ENCODE assay signal across 8 mouse cellular contexts in genomic region chr7:3329776-3330546, GRCm38 (mm10). TPM values are rescaled to one million over a fixed set of nuclear protein-coding genes. Genes with fewer than 3 reads are reported as not detected.
DNase-seq lines count a peak whose midpoint lies in the region; ATAC-seq and TF ChIP-seq lines count a peak whose summit lies in the region.

No protein-coding gene starts in this region.

- H3K27ac ChIP-seq in forebrain, postnatal 0 days (ENCODE audit: low read depth, low read length), result no peak overlapping the region
- no peak overlapping the region for H3K27ac ChIP-seq in lung, embryonic 16.5 days (ENCODE audit: low read length)

- H3K9me3 ChIP-seq in forebrain, postnatal 0 days (ENCODE audit: low read length), result no peaks in the 10 kb centered on the region
- no peaks in the 10 kb centered on the region for H3K9me3 ChIP-seq in lung, embryonic 16.5 days (ENCODE audit: control insufficient read depth, low read length)

- no peak overlapping the region for H3K4me3 ChIP-seq in forebrain, postnatal 0 days (ENCODE audit: low read depth, low read length)
- no peak overlapping the region for H3K4me3 ChIP-seq in lung, embryonic 16.5 days (ENCODE audit: low read length)

- ATAC-seq in forebrain, postnatal 0 days, result peak; percentile 30; the same call in 1 of the 2 replicates
- ATAC-seq in lung, embryonic 16.5 days (ENCODE audit: low read depth), result peak; percentile 16; the same call in 1 of the 2 replicates

- H3K4me1 ChIP-seq in forebrain, postnatal 0 days (ENCODE audit: insufficient read depth), result 0 out of 2 replicates have a peak, but pooled peaks cover 8% of the 10 kb centered on the region
- H3K4me1 ChIP-seq in lung, embryonic 16.5 days (replicated peaks; ENCODE audit: control insufficient read depth, insufficient read depth, low read length), result peaks cover 18% of the 10 kb centered on the region

- H3K27me3 ChIP-seq in forebrain, postnatal 0 days (ENCODE audit: insufficient read depth, low read length), result no peaks in the 10 kb centered on the region
- peaks cover 18% of the 10 kb centered on the region for H3K27me3 ChIP-seq in lung, embryonic 16.5 days (ENCODE audit: control insufficient read depth, insufficient read depth, low read depth, low read length)

- WGBS in forebrain, postnatal 0 days, result 21% methylated on average over 31 of the region's 31 CpGs
- WGBS in lung, embryonic 16.5 days, result 16% methylated on average over 31 of the region's 31 CpGs

- peak overlapping the region; percentile 26; the same call in 1 of the 2 replicates for H3K4me2 ChIP-seq in forebrain, postnatal 0 days (ENCODE audit: low read depth)
- peak overlapping the region; percentile 36; the same call in 1 of the 2 replicates for H3K4me2 ChIP-seq in lung, embryonic 16.5 days (ENCODE audit: low read depth, low read length)

- H3K9ac ChIP-seq in forebrain, postnatal 0 days, result no peak overlapping the region
- H3K9ac ChIP-seq in lung, embryonic 16.5 days (ENCODE audit: low read length), result no peak overlapping the region

- H3K36me3 ChIP-seq in forebrain, postnatal 0 days (ENCODE audit: insufficient read depth), result peaks cover 22% of the 10 kb centered on the region
- no peaks in the 10 kb centered on the region for H3K36me3 ChIP-seq in lung, embryonic 16.5 days (ENCODE audit: control insufficient read depth, insufficient read depth, low read length)

- DNase-seq in MEL-GATA-1-ER (ENCODE audit: extremely low read depth, low read depth), result peak; percentile 17
- DNase-seq in cerebellum, adult 18-20 months, result peak; percentile 87 to 92
- DNase-seq in forebrain, postnatal 0 days, result peak; percentile 87
- DNase-seq in heart, postnatal 4 days, result peak; percentile 84
- DNase-seq in layer of hippocampus, adult 8-10 months (ENCODE audit: low spot score in 2 of 2), result peak; percentile 73 to 85
- DNase-seq in ovary, postnatal 10 days (ENCODE audit: low spot score), result peak; percentile 45
- DNase-seq in thymus, postnatal 0 days (ENCODE audit: low spot score), result peak; percentile 46

- TF ChIP-seq CTCF in forebrain, postnatal 0 days (IDR thresholded peaks at IDR 0.05; ENCODE audit: low read depth), result peak; percentile 97

RNA-seq across cellular contexts. Expression of gene Cacng7, which starts 2.8 kb away (rescaled TPM):
- total RNA-seq in forebrain, postnatal 0 days (2014; rRNA removed), result 73.4 and 78.9 TPM in 2 replicates
- 2.3 and 2.5 TPM in 2 replicates for polyA plus RNA-seq in forebrain, postnatal 0 days (2015; fragmentation: Nextera tagmentation; extraction: Ambion mirVana)
- total RNA-seq in heart, postnatal 4 days (2021), result 1 to 10 TPM; 6.9 to 7.4 TPM
- 100 to 1,000 TPM; 131 to 139 (median 137) TPM for total RNA-seq in layer of hippocampus, adult 8-10 months (2022)
- polyA plus RNA-seq in lung, embryonic 16.5 days (2015; fragmentation: Nextera tagmentation; extraction: Ambion mirVana), result 0.24 and 0.55 TPM in 2 replicates
- 0.09 and 0.27 TPM in 2 replicates for polyA plus RNA-seq in thymus, postnatal 0 days (2015; fragmentation: Nextera tagmentation; extraction: Ambion mirVana)

RNA-seq across cellular contexts. Expression of gene Prkcg, which starts 41.0 kb away (rescaled TPM):
- 10.2 and 17.3 TPM in 2 replicates for total RNA-seq in forebrain, postnatal 0 days (2014; rRNA removed)
- polyA plus RNA-seq in forebrain, postnatal 0 days (2015; fragmentation: Nextera tagmentation; extraction: Ambion mirVana), result 12.1 and 15.1 TPM in 2 replicates
- 1 to 10 TPM; 5.7 to 8.5 TPM for total RNA-seq in heart, postnatal 4 days (2021)
- 100 to 1,000 TPM; 458 to 553 (median 501) TPM for total RNA-seq in layer of hippocampus, adult 8-10 months (2022)
- polyA plus RNA-seq in lung, embryonic 16.5 days (2015; fragmentation: Nextera tagmentation; extraction: Ambion mirVana), result 0.24 and 0.58 TPM in 2 replicates
- polyA plus RNA-seq in thymus, postnatal 0 days (2015; fragmentation: Nextera tagmentation; extraction: Ambion mirVana), result 0.59 TPM in 1 of 2 replicates, not detected in the other

RNA-seq across cellular contexts. Expression of gene Myadm, which starts 41.1 kb away (rescaled TPM):
- total RNA-seq in forebrain, postnatal 0 days (2014; rRNA removed), result 16.2 and 22.3 TPM in 2 replicates
- 14.0 and 22.3 TPM in 2 replicates for polyA plus RNA-seq in forebrain, postnatal 0 days (2015; fragmentation: Nextera tagmentation; extraction: Ambion mirVana)
- 100 to 1,000 TPM; 299 to 315 TPM for total RNA-seq in heart, postnatal 4 days (2021)
- 10 to 100 TPM; 57.2 to 68.4 (median 58.8) TPM for total RNA-seq in layer of hippocampus, adult 8-10 months (2022)
- polyA plus RNA-seq in lung, embryonic 16.5 days (2015; fragmentation: Nextera tagmentation; extraction: Ambion mirVana), result 142 and 151 TPM in 2 replicates
- 11.6 and 12.1 TPM in 2 replicates for polyA plus RNA-seq in thymus, postnatal 0 days (2015; fragmentation: Nextera tagmentation; extraction: Ambion mirVana)

Comparison
In these comparisons a context has a peak if more than half of its experiments do, and no peak if none do; other contexts are left out.
1. DNase-seq: peak in every context shown above with its lines; median percentile 90 in cerebellum, adult 18-20 months; 87 in forebrain, postnatal 0 days; 84 in heart, postnatal 4 days; 79 in layer of hippocampus, adult 8-10 months; 46 in thymus, postnatal 0 days; 45 in ovary, postnatal 10 days; 17 in MEL-GATA-1-ER.
2. RNA of gene Prkcg, which starts 41.0 kb away (total RNA-seq): 458 to 553 TPM in layer of hippocampus, adult 8-10 months; 10.2 to 17.3 TPM in forebrain, postnatal 0 days and 5.7 to 8.5 TPM in heart, postnatal 4 days; every median in the first group is over 10 times any median in the second.
3. RNA of gene Myadm, which starts 41.1 kb away (total RNA-seq): 299 to 315 TPM in heart, postnatal 4 days; 57.2 to 68.4 TPM in layer of hippocampus, adult 8-10 months and 16.2 to 22.3 TPM in forebrain, postnatal 0 days; every median in the first group is over 4 times any median in the second.